Mouse (Mus musculus) gastrocnemius, postnatal 25 days (tissue): Measurements from ENCODE around the gene Dnm1. TPM values are rescaled to one million over a fixed set of nuclear protein-coding genes. Genes with fewer than 3 reads are reported as not detected.
A peak's percentile ranks its signal among the peaks of the same experiment; 100 is the strongest.

ENCODE experiments used
- DNase-seq: peaks from one replicate; pipeline ENCODE4 v3.0.0; 2022
- long read RNA-seq, 2 experiments: library from polyadenylated mRNA; stranded (forward); transcript quantifications; one replicate each; pipeline ENCODE4 v2.0.0; 2021
- total RNA-seq, 2 experiments: library from RNA; stranded (reverse); gene quantifications; 1 replicate in 1 of 2; 2 replicates in 1 of 2; pipeline ENCODE4 v1.2.3; 2021

Gene Dnm1
- 1 to 10 TPM; 6.0 to 8.7 TPM for total RNA-seq
- long read RNA-seq, experiment 1, partial matches to known transcripts, result 0 of 1 reads
- long read RNA-seq, experiment 1, other reads (novel, unspliced or antisense), result 1 of 1 reads
- long read RNA-seq, experiment 2, partial matches to known transcripts, result 1 of 2 reads
- long read RNA-seq, experiment 2, other reads (novel, unspliced or antisense), result 1 of 2 reads

DNA sequence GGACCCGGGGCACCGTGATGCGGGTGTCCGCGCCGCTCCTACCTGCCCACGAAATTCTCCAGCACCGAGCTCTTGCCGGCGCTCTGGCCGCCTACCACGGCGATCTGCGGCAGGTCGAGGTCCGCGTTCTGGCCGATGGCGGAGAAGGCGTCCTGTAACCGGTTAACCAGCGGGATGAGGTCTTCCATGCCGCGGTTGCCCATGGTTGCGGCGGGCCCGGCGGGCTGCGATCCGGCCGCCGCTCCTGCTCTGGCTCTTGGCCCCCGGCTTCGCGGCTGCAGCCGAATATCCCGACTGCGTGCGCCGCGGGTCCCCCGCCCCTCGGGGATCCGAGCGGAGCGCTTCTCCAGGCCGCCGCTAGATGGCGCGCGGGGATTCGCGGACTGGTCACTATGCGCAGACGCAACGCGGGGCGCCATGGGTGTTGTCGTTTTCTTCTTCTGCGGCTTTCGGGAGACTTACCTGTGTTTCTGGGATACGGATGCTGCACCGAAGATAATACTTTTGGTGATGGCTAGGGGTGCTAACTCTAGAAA lies at the start of gene Dnm1:
Dnm1 (minus strand) TSS at position 332 of the 536 bp plus-strand sequence.
- peak; percentile 87 for DNase-seq

DNA sequence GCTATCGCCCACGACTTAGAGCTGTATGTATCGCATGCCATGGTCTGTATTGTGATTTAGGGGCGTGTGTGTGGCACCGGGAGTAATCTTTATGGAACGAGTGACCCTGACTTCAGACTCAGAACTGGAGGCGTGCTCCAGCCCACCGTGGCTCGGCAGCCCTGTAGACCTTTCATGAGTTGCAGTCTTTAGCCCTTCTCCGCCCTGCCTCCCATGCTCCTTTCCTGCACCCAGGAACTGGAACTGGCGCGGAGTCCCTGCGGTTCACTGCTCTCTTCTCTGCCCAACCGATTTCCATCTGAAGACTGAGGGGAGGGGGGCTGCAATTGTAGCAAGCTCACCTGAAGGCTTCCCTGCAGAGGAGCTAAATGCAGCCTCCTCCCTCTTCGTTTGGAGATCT lies 43.6 kb upstream of the Dnm1 start:
- DNase-seq, result no peak

GRCm38 (mm10) chr2:32395946-32396621 lies 42.9 kb upstream of the Dnm1 start:
- peak; percentile 88 for DNase-seq

DNA sequence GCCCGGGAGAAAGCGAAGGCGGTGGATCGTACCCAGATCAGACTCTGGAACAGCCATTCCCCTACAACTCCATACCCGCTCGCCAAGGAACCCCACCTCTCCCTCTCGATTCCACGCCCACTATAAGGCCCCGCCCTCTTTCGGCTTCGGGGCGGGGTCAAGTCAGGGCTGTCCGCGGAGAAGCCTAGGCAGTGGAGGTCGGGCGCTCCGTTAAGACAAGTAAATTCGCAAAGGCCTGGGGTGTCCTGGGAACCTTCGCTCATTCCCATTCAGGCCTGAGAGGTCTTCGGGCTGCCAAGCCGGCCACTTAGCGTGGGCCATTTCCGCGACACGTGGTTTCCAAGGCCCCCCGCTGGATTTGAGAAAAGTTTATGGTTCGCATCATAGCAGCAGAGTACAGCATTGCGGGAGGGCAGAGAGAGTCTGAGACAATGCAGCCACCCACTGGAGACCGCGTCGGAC lies 42.4 kb upstream of the Dnm1 start, which contains the start of gene Ptges2:
Ptges2 (plus strand) TSS at position 413 of the 462 bp plus-strand sequence.
- DNase-seq, result peak; percentile 90

DNA sequence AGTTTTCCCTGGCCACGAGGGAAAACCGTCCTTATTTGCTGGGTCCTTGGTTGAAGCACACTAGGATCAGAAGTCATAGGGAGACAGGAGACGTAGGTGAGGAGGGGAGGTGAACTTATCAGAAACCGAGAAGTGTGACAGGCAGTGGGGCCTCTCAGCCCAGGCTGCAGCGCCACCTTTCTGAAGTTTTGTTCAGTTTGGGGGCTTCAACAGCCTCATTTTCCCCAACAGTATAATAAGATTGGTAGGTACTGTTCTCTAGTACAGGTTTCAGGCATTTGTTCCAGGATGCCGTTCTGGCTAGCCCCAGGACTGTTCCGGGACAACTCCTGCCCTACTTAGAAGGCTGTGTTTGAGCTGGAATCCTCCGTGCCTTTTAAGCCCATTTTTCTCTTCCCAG lies 41.8 kb upstream of the Dnm1 start:
- no peak for DNase-seq

- no peak for DNase-seq
Observed at GRCm38 (mm10) chr2:32392063-32392462, 38.9 kb upstream of the Dnm1 start.

- DNase-seq, result no peak
Observed at GRCm38 (mm10) chr2:32390871-32391270, 37.7 kb upstream of the Dnm1 start.

DNA sequence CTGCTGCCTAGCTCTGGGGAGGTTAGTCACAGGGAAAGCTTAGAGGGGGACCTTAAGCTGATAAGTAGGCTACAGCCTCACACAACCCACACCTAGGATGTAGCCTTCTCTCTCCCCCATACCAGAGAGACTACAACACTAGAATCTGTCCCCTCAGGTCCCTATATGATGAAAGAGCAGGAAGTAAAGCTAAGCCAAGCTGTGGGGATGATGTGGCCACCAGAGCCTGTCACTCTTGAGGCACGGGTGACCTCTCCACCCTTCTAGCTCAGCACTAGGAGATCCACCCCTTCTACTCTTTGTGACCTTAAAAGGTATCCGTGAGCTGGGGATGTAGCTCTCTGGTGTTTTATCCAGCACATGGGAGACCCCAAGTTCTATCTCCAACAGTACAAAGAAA lies 36.0 kb upstream of the Dnm1 start:
- DNase-seq, result no peak

GRCm38 (mm10) chr2:32387706-32388490 lies 34.8 kb upstream of the Dnm1 start, which contains the start of gene Lcn2:
TSS of gene Lcn2 (minus strand) at chr2:32388252.
- DNase-seq, result no peak

DNA sequence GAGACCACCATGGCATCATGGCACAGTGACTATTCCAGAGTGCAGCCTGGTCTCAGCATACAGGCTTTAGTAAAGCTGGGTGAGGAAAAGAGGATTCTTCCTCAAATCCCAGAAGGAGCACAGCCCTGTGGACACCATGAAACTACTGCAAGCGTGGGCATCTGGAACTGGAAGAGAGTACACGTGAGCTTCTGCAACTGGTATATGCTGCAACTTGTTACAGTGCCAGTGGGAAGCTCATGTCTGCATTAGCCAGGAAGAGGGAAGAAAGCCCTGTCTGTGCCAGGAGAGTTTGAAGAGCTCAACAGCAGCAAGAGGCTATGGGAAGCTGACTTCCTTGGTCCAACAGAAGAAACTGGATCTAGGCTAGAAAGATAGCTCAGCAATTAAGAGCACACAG lies 29.6 kb upstream of the Dnm1 start:
- DNase-seq, result no peak

DNA sequence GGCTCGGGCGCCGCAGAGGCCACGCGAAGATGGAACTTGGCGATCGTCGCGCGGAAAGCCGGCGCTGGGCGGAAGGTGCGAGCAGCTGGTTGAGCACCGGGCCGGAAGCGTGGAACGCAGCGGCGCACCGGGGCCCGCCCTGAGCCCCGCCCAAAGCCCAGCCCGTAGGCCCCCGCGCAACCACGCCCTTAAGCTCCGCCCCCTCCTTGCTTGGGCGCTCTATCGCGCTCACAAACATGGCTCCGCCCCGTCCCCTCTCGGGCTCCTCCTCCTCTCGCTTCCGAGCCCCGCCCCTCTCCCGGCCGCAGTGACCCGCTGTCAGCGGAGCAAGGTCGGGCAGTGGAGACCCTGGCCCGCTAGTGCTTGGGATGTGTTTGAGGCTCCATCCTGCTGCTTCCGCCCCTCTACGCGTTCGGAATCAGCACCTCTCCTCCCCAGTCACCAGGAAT lies 28.7 kb upstream of the Dnm1 start, which contains the start of gene 1110008P14Rik:
1110008P14Rik (minus strand) TSS at position 164 of the 449 bp plus-strand sequence.
- DNase-seq, result peak; percentile 94

GRCm38 (mm10) chr2:32381141-32381774 lies 28.1 kb upstream of the Dnm1 start:
- no peak for DNase-seq

DNA sequence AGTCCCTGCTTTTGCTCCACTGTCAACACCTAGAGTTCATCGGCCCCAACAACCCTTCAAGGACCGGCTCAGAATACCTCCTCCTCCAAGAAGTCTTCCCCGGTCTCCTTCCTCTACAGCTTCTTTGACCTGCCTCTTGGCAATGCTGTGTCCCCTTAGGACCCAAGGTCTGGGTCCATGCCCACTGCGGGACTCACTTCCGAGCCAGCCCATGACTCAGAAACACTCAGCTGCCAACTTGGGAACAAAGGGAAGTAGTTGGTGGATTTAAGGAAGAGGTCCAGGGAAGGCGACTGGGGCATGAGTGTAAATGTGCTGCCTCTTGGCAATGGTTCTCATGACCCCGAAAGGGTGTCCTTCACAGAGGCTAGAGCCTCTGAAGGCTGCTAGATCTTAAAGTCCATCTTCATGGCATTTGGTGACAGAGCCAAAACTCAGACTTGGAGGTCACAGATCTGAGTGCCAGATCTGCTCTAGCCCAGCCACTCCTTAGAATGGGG lies 26.9 kb upstream of the Dnm1 start:
- DNase-seq, result no peak

- no peak for DNase-seq
Observed at GRCm38 (mm10) chr2:32376963-32377362, 23.8 kb upstream of the Dnm1 start.

DNA sequence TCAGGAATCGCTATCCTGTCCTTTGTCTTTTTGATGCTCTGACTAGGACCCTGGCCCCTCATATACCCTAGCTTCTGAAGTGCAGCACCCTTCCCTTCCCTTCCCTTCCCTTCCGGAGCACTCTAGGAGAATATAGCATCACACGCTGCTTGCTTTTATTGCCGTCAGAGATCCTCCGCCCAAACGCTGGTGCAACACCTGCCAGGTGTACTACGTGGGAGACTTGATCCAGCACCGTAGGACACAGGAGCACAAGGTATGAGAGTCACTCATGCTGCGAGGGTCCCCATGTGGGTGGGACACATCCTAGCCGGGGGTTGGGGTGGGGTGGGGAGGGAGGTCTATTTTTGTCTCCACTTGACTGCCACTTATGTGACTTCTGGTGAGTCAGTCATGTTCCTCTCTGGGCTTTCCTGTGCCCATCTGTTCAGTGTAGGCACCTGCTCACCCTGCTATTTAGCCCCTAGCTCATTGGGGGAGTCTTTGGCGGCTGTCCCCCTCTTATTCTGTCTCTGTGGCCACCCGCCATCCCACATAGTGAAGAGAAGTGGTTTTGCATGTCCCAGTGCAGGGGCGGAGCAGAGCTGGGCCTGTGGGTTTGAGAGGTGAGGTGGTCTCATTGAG lies 22.3 kb upstream of the Dnm1 start:
- no peak for DNase-seq

DNA sequence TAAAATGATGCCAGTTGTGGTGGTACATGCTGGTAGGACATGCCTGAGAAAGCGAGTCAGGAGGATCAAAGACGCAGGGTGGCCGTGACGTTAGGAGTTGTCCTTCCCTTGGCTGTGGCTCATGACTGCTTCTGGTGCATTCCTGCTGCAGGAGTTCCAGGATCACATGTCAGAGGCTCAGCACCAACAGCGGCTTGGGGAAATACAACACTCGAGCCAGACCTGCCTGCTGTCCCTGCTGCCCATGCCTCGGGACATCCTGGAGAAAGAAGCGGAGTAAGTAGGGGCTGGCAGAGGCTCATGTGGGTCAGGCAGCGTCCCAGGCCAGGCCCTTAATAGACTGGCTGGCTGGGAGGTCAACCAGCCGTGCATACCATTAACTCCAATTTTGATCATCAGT lies 21.1 kb upstream of the Dnm1 start:
- DNase-seq, result peak; percentile 75

- no peak for DNase-seq
Observed at GRCm38 (mm10) chr2:32367315-32367714, 14.2 kb upstream of the Dnm1 start.

GRCm38 (mm10) chr2:32364121-32364520 lies 11.0 kb upstream of the Dnm1 start:
- no peak for DNase-seq

DNA sequence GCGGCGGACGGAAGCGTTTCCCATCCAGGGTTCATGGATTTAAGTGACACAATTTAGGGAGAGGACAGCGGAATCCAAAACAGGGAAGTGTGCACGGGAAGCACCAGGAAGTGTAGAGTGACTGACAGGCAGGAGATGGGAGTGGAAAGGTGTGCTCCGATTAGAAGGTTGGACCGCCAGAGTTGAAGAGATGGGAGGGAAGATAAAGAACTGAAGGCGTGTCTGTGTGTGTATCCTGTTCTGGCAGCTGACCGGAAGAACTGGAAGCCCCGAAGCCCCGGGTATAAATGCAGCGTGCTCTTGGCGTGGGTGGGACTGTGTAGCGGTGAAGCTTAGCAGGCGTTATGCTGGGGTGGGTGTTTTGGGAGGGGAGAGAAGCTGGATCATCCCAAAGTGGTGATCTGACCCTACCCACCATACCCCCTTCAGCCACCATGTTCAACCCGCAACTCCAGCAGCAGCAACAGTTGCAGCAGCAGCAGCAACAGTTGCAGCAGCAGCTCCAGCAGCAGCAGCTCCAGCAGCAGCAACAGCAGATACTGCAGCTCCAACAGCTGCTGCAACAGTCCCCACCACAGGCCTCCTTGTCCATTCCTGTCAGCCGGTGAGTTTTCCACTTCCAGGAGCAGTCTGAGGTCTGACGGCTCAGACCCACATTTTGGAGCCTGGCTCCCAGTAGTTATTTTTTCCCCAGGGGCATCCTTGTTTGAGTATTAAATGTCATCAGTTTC lies 10.4 kb upstream of the Dnm1 start:
- no peak for DNase-seq

DNA sequence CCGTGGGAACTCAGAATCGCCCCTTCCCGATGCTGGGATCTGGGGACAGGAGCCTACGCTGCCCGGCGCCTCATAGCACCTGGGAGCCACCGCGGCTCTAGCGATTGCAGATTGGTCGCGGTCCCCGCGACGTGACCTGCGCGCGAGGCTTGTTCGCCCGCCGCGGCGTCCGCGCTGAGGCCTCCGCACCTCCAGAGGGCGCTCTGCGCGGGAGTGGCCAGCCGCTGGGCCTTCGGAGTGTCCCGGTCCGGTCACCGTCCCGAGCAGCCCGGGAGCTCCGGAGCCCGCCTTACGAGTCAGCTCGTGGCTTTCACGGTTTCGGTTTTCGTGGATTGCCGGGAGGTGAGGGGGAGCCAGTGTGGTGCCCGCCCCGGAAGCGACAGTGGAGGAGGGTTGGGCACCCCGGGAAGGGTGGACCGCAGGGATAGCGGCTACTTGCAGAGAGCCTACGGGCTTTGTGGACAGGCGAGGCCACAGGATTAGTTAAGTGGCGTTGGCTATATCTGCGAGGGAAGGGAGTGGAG lies 9.7 kb upstream of the Dnm1 start:
- peak; percentile 93 for DNase-seq
